Mouse (Mus musculus) megakaryocyte, embryonic 14.5 days (primary cell): ENCODE data around the gene Azgp1.

Experiments
- FLI1 ChIP-seq: IDR thresholded peaks from 2 replicates; pipeline ENCODE4 v1.6.1; 2012; ENCODE audit warnings: low read length, inconsistent platforms, mixed read lengths
- GATA1 ChIP-seq: IDR thresholded peaks from 3 replicates; pipeline ENCODE4 v1.6.1; 2012; ENCODE audit warnings: mixed read lengths, low read length, inconsistent platforms, borderline replicate concordance

DNA sequence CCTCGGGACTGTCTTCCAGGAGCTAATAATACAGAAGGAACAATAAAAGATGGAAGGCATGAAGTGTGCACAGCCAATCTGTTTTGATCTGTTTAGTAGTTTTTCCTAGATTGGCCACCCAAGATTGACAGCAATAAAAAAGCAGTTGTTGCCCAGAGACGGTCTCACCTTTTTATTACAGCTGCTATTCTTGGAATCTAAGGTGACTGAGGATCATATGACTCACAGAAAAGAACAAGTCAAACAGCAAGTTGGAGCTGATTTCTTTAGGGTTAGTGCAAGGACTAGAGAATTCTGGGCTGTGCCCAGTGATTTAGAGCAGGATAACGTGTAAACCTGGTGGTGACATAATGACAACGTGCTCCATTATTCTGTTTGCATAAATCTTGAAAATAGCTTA is 40.4 kb upstream of the Azgp1 start:
- no peak for TF ChIP-seq FLI1
- no peak for TF ChIP-seq GATA1
